Mouse (Mus musculus) neural tube, embryonic 13.5 days (tissue): Measurements from ENCODE around the gene Arntl. TPM values are rescaled to one million over a fixed set of nuclear protein-coding genes. Genes with fewer than 3 reads are reported as not detected.

ENCODE experiments used
- ATAC-seq: fragments of 200-750 bp; cut with Nextera tagmentation; 2 replicates; pipeline ENCODE4 v1.8.0; 2017; ENCODE audit warnings: low read depth, mild to moderate bottlenecking, moderate TSS enrichment, moderate library complexity
- H3K27ac ChIP-seq: fragments of 300-500 bp; sonication (generic); replicated peaks from 2 replicates; pipeline ENCODE4 v1.5.1; 2015; ENCODE audit warnings: moderate library complexity, mild to moderate bottlenecking, inconsistent platforms
- H3K27me3 ChIP-seq: fragments of 300-500 bp; sonication (generic); 2 replicates; pipeline ENCODE4 v1.6.1; 2015; ENCODE audit warnings: mild to moderate bottlenecking, inconsistent platforms
- H3K36me3 ChIP-seq: fragments of 300-500 bp; sonication (generic); 2 replicates; pipeline ENCODE4 v1.6.1; 2015; ENCODE audit warnings: mild to moderate bottlenecking, inconsistent platforms
- H3K4me1 ChIP-seq: fragments of 300-500 bp; sonication (generic); replicated peaks from 2 replicates; pipeline ENCODE4 v1.6.1; 2015; ENCODE audit warnings: inconsistent platforms
- H3K4me2 ChIP-seq: fragments of 300-500 bp; sonication (generic); 2 replicates; pipeline ENCODE4 v1.6.1; 2015; ENCODE audit warnings: inconsistent platforms, mild to moderate bottlenecking, moderate library complexity
- H3K4me3 ChIP-seq: fragments of 300-500 bp; sonication (generic); 2 replicates; pipeline ENCODE4 v1.5.1; 2015; ENCODE audit warnings: mild to moderate bottlenecking, inconsistent platforms
- H3K9ac ChIP-seq: fragments of 300-500 bp; sonication (generic); 2 replicates; pipeline ENCODE4 v1.6.1; 2015; ENCODE audit warnings: moderate library complexity, mild to moderate bottlenecking, inconsistent platforms
- H3K9me3 ChIP-seq: fragments of 300-500 bp; sonication (generic); 2 replicates; pipeline ENCODE4 v1.6.1; 2016; ENCODE audit warnings: inconsistent platforms
- WGBS: fragments of 180-500 bp; shearing (Covaris S2); methylation state at CpG from one replicate; pipeline ENCODE4 v1.1.7; 2015; 5-methylcytosine and 5-hydroxymethylcytosine counted together
- polyA plus RNA-seq: library from polyadenylated mRNA; unstranded; fragments of >200 nt; fragmentation: Nextera tagmentation; extraction: Ambion mirVana; gene quantifications from 2 replicates; pipeline ENCODE4 v1.2.1, GENCODE M21; 2015

Gene Arntl
- polyA plus RNA-seq, 1 experiment from 2014 or later, result 10.1 TPM

DNA sequence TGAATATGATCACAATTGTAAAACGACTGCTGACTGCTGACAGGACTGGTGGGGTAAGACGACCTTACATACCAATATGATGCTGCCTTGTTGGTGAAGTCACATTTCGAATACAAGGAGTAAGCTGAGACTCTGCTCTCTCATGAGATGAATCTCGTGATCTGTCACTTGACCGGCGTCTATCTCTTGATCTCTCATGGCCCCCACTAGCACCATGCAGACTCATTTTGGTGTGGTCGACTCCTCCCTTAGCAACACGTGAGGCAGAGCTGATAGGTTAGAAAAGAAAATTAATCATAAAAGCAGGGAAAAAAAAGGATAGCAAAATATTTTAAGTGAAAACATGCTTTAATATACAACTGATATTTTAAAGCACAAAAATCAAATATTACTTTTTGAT lies 128.0 kb downstream of the Arntl start:
- Histone ChIP-seq H3K9me3 (no peaks in the 10 kb centered on the region), H3K27ac (no peak overlapping the region), H3K27me3 (no peaks in the 10 kb centered on the region), H3K9ac (no peak overlapping the region), H3K4me3 (no peak overlapping the region), H3K4me1 (no peaks in the 10 kb centered on the region), H3K4me2 (no peak overlapping the region), H3K36me3 (0 out of 2 replicates have a peak, but pooled peaks cover 5% of the 10 kb centered on the region)
- WGBS, result 89% methylated on average over 8 of the region's 8 CpGs
- ATAC-seq, result no peak

DNA sequence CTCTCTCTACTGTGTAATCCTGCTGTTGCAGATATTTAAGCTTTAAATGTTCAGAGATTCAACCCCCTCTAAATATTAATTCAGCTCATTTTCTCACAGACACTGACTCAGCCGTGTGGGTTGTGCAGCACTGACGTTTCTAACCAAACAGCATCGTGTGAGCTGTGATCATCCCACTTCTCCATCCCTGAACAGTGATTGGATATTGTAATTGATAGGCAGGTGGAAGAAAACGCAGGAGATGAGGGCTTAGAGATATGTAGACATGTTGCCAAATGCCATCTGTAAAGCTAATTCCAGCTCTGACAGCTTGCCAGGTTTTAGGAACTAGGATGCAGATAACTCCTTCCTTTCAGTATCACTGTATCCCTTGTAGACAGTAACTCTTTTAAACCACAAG lies 140.0 kb downstream of the Arntl start:
- H3K9ac ChIP-seq, result no peak overlapping the region
- no peaks in the 10 kb centered on the region for H3K9me3 ChIP-seq
- ATAC-seq, result no peak
- 28% methylated on average over 4 of the region's 4 CpGs for WGBS
- peak overlapping the region; percentile 38 for H3K27ac ChIP-seq
- no peaks in the 10 kb centered on the region for H3K36me3 ChIP-seq
- H3K4me3 ChIP-seq, result no peak overlapping the region
- peaks cover 8% of the 10 kb centered on the region; the same call in 1 of the 2 replicates for H3K4me1 ChIP-seq
- H3K4me2 ChIP-seq, result peak overlapping the region; percentile 38
- H3K27me3 ChIP-seq, result no peaks in the 10 kb centered on the region

DNA sequence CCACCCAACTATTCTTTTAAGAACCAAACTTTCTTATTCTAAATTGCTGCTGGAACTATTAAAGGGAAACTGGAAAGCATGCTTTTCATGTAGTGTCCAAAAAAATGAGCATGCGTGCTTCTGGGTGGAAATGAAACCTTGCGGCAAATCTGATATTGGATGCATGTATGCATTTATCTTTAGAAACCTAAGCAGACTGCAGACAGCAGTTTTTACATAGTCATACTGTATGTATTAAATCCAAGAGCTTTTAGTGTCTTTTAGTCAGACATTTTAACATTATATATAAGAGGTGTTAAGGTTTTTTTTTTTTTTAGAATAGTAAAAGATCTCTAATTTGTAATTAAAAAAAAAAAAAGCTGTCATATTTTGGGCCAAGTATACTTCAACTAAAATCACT lies 140.4 kb downstream of the Arntl start:
- no peaks in the 10 kb centered on the region for H3K27me3 ChIP-seq
- 92% methylated on average over 2 of the region's 2 CpGs for WGBS
- no peak for ATAC-seq

DNA sequence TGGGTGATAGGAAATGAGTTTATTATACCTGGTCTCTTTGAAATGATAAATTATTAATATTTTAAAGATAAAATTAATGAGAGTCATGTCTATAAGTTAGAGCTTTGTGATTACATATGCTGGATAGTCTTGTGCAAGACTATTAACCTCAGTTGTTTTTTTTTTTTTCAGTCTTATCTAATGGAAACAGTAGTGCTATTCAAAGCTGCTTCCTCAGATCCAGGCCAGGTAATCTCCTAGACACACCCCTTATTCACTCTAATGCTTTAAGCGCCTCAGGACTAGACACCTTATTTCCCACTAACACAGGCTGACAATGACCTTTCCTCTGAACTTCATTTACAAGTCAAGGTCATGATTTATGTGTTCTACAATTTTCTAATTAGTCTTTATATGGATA lies 141.8 kb downstream of the Arntl start:
- Histone ChIP-seq H3K9me3 (no peaks in the 10 kb centered on the region), H3K4me1 (peaks cover 8% of the 10 kb centered on the region; the same call in 1 of the 2 replicates), H3K9ac (no peak overlapping the region), H3K4me2 (no peak overlapping the region), H3K36me3 (no peaks in the 10 kb centered on the region), H3K27me3 (no peaks in the 10 kb centered on the region), H3K27ac (no peak overlapping the region), H3K4me3 (no peak overlapping the region)
- no peak for ATAC-seq
- WGBS, result 93% methylated on average over 1 of the region's 1 CpGs

More for the DNA sequence above, 140.4 kb downstream of the Arntl start:
- Histone ChIP-seq H3K9me3 (no peaks in the 10 kb centered on the region), H3K4me3 (no peak overlapping the region), H3K4me1 (peaks cover 8% of the 10 kb centered on the region; the same call in 1 of the 2 replicates), H3K4me2 (peak overlapping the region; percentile 38), H3K27ac (peak overlapping the region; percentile 7), H3K36me3 (no peaks in the 10 kb centered on the region), H3K9ac (no peak overlapping the region)

Other genes starting within 250 kb of the Arntl start
- 58.6 and 65.7 TPM in 2 replicates for gene Btbd10, start 161.9 kb downstream of the Arntl start, polyA plus RNA-seq
- gene Pth, start 181.1 kb downstream of the Arntl start, polyA plus RNA-seq, result not detected in 2 replicates